Mouse (Mus musculus) inflammation-experienced regulatory T-cells (primary cell): ENCODE data around the gene Atp5mpl. TPM values are rescaled to one million over a fixed set of nuclear protein-coding genes. Genes with fewer than 3 reads are reported as not detected.

Experiments used
- polyA plus RNA-seq, 2 experiments: library from polyadenylated mRNA; unstranded; fragments of 100-300 nt; shearing (Covaris generic); gene quantifications; one replicate each; pipeline ENCODE4 v1.2.1; 2017

The Atp5mpl gene
- polyA plus RNA-seq = 100 to 1,000 TPM; 177 to 189 TPM

DNA sequence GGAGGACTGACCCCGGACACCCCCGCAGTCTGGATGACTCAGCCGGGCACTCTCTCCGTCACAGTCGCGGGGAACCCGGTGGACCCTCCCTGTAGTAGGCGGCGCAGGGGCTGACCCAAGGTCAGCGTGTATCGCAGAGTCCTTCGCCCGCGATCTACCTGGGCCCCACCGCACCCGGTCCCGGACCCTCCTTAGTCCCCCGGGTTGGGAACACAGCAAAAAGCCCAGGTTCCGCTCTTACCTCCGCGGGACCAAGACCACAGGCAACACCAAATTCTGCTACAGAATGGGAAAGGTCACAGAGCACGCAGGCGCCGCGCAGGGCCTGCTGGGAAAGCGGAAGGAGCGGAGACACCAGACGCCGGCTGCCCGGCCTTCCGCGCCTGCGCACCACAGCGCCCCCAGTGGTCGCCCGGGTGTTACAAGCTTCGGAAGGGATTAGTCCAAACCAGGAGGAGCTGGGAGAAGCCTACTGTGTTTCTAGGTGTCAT lies at the start of gene Atp5mpl:
Gene Atp5mpl, minus strand, starts transcription at position 295 of the 491 bp plus-strand sequence.

DNA sequence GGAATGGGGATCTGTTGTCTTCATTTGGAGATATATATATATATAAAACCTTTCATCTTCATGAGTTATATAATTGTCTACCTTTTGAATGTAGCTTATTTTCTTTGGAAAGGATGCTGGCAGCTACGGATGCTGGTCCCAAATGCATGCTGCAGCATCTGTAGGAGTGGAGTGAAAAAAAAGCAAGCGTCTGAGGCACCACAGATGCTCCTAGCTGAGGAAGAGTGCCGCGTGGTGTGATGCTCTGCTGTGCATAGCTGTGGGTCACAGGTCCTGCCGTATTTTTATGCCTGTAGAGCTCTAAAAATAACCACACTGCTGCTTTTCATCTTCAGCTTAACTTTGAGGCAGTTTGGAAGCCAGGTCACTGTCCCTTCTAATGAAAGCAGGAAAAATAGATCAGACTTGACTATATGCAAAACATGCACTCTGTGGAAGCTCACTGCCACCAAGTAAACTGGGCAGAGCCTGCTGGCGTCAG lies 14.2 kb upstream of the Atp5mpl start, which contains the start of gene Rd3l:
Gene Rd3l, minus strand, starts transcription at position 431 of the 481 bp plus-strand sequence.

DNA sequence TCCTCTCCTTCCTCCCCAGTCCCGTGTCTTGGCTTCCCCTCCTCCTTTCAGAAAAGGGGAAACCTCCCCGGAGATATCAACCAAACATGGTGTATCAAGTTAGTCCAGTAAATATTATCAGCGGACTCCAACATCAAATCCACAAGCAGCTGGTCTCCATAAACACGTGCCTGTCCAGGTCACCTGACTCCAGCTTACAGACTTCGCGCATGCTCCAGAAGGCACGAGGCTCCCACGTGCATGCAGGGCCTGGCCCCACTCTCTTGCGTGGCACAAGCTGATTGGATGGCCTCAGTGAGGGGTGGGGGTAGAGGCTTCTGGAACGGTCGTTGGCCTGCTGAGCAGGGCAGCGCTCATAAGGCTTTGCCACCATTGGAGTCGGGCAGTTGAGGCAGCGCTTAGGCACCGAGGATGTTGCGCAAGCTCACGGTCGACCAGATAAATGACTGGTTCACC lies 4.5 kb upstream of the Atp5mpl start, which contains the start of gene Tdrd9:
Gene Tdrd9, plus strand, starts transcription at position 329 of the 456 bp plus-strand sequence.

Other genes starting within 250 kb of the Atp5mpl start
- 10 to 100 TPM; 48.7 to 50.6 TPM for gene Klc1, start 208.1 kb downstream of the Atp5mpl start, polyA plus RNA-seq
- gene Xrcc3, start 153.1 kb downstream of the Atp5mpl start, polyA plus RNA-seq = 1 to 10 TPM; 2.9 to 6.4 TPM
- gene Zfyve21, start 152.8 kb downstream of the Atp5mpl start, polyA plus RNA-seq = 1 to 10 TPM; 5.4 to 6.0 TPM
- 10 to 100 TPM; 63.0 to 79.4 TPM for gene Ppp1r13b, start 58.9 kb downstream of the Atp5mpl start, polyA plus RNA-seq
- under 1 TPM; 0.29 to 0.47 TPM for gene Tdrd9, start 4.6 kb upstream of the Atp5mpl start, polyA plus RNA-seq
- gene Rd3l, start 14.3 kb upstream of the Atp5mpl start, polyA plus RNA-seq = not detected
- 1 to 10 TPM in 1 of 2 experiments, not detected in 1; 1.2 TPM for gene Aspg, start 139.7 kb upstream of the Atp5mpl start, polyA plus RNA-seq
- under 1 TPM; 0.06 to 0.92 TPM for gene Kif26a, start 179.2 kb upstream of the Atp5mpl start, polyA plus RNA-seq